Mouse (Mus musculus): Measurements from ENCODE around the gene Grin1. TPM values are rescaled to one million over a fixed set of nuclear protein-coding genes. Genes with fewer than 3 reads are reported as not detected.

Gene Grin1
- total RNA-seq, 2 experiments from 2014 or later: not detected

DNA sequence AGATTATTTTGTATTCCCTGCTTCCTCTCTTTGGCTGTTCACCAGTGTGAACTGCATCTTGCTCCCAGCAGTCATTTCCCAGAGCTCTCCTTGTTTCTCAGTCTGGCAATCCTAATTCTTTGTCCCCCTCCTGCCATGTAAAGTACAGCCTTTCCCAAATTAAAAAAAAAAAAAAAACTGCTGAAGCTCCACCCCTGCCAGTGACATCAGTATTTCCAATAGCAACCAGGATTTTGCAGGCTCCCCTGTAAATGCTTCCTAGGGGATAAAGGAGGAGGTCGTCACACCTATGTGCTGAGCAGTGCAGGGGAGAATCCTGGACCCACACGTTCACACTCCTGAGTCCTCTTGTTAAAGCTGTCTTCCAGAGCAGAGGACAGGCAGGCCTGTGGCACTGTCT, 1.1 kb upstream of the Grin1 start:
- ATAC-seq (replicated peaks; ENCODE audit: low FRiP score, low TSS enrichment, poor library complexity, severe bottlenecking): no peak

DNA sequence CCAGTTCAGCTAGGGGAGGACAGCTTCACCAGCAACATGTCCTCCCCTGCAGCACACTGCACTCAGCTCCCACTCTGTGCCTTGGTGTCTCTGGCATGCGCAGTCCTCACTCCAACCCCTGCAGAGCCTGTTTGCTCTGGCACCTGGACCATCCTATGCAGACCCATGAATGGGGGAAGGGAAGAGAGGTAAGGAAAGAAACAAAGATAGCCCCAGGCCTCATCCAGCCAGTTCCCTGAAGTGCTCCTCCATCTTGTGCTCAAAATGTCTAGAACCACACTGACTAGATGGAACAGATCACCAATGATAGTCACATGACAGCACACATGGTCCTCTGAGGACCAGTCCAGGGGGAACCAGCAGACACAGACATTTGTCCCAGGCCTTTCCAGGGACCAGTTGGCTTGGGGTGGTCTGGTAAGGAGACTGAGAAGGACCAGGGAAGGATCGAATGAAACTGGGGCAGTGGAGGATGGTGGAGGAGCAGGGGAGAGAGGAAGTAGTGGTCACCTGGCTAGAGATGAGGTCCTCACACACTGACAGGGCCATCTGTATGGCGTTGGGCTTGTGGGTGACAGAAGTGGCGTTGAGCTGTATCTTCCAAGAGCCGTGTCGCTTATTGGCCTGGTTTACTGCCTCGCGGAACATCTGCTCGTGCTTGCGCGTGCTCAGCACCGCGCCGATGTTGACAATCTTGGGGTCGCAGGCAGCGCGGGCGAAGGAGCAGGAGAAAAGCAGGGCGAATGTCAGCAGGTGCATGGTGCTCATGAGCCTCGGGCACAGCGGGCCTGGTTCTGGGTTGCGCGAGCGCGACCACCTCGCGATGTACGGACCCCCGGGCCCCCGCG, 644 bp downstream of the Grin1 start:
- peak; percentile 14; the same call in 1 of the 2 replicates for ATAC-seq (replicated peaks; ENCODE audit: low FRiP score, low TSS enrichment, poor library complexity, severe bottlenecking)

DNA sequence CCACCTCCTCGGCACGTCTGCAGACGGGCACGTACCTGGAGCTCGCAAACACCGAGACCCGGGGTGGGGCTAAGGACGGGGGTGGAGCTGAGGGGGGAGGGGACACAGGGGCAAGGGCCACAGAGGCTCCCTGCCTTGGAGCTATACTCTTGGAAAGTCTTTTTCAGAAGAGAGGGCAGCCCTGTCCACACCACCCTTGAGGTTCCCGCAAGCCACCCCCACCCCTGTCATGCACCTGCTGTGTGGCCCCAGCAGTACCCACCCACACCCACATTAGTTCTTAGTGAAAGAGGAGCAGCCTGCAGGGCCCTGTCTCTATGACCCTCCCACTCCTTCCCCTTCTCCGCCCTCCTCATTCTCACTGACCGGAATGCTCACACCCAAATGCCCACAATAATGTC, 7.5 kb downstream of the Grin1 start:
- ATAC-seq (replicated peaks; ENCODE audit: low FRiP score, low TSS enrichment, poor library complexity, severe bottlenecking): no peak

DNA sequence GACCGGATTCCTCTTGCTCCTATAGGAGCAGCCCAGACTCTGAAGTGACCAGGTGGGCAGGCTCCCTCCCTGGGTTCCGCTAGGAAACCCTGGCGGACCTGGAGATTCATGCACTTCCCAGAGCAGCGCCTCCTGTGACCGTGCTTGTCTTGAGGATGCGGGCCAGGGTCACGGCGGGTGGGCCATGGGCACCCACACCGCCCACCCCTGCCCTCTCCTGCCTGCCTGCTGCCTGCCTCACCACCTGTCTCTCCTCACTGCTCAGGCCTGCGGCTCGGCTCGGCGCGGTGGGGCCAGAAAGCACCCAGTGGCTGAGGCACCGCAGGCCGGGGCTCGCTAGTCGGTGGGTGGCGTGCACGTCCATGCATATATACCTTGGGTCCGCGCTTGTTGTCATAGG, 8.0 kb downstream of the Grin1 start:
- ATAC-seq (replicated peaks; ENCODE audit: low FRiP score, low TSS enrichment, poor library complexity, severe bottlenecking): no peak

DNA sequence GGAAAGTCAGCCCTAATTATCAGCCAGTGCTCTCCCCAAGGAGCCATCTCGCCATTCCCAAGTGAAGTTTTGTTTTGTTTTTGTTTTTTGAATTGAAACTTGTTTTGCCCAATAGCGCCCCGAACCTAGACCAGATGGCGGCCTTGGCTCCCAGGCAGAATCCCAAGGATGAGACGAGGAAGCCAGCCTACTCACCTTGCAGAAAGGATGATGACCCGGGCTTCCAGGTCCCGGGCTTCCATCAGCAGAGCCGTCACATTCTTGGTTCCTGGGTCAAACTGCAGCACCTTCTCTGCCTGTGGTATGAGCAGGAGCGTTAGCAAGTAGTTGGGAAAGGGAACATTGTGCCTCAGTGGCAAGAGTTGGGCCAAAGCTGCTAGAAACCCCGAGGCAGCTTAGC, 8.8 kb downstream of the Grin1 start:
- ATAC-seq (replicated peaks; ENCODE audit: low FRiP score, low TSS enrichment, poor library complexity, severe bottlenecking): no peak

DNA sequence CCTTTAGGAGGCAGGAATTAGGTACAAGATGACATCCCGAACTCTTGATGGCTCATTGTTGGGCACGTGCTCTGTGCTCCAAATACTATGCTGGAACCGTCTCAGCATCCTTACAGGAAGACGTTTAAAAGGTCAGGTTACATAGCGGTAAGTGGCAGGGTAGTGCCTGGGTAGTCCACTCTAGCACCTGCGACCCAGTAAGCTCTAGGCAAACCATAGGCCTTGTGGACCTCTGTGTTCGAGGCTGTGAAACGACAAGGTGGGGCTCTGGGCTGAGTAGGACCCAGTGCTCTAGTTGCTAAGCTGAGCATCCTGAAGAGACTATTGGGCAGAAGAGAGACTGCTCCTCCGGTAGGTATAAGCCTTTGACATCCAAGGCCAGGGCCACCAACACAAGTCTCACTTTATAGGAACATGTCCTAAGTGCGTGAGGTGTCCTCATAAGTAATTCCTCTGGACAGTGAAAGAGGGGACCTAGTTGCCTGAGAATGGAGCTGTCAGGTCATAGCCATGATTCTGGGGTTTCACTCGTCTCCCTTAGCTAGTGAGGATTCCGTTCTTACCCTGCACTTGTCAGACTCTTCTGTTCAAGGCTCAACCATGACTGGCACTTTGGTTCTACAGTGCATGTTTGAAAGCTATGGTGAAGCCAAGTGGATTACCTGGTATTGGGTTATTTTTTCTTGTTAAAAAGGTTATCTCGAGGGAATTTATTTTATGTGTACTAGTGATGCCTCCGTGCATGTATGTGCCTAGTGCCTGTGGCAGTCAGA, 13.2 kb downstream of the Grin1 start:
- ATAC-seq (replicated peaks; ENCODE audit: low FRiP score, low TSS enrichment, poor library complexity, severe bottlenecking): no peak

DNA sequence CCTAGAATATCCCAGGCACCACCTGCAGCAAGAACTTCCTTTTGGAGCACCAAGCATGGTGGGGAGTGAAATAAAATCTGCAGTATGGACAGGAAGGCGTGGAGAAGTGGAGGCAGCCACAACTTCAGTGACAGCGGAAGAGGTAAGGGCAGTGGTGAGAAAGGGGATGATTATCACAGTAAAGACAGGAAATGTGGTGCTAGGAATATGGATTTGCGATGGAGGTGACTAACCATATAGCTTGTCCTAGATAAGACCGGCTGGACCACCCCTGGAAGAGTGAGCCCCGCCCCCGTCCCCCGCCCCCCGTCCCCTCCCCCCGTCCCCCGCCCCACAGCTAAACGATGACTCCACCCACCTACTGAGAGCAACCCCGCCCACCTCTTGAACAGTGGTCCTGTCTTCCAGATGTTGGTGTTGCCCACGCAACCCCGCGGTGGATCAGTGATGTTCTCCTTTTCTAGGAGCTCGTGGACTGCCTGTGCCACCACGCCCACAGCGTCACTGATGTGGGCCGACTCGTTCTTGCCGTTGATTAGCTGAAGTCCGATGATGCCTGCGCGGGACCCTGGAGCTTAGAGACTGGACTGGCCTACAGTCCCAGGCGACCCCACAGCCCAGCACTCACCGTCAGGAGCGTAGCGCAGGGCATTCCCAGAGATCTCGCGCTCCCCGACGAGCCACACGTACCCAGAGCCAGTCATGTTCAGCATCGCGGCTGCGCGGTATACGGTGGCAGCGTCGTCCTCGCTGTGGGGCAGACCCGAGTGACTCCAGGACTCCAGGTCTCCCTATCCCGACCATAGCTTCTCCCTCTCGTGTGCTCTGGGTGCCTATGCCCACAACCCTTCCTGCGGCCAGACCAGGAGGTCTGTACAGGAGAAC, 14.1 kb downstream of the Grin1 start:
- peak; percentile 67 for ATAC-seq (replicated peaks; ENCODE audit: low FRiP score, low TSS enrichment, poor library complexity, severe bottlenecking)

DNA sequence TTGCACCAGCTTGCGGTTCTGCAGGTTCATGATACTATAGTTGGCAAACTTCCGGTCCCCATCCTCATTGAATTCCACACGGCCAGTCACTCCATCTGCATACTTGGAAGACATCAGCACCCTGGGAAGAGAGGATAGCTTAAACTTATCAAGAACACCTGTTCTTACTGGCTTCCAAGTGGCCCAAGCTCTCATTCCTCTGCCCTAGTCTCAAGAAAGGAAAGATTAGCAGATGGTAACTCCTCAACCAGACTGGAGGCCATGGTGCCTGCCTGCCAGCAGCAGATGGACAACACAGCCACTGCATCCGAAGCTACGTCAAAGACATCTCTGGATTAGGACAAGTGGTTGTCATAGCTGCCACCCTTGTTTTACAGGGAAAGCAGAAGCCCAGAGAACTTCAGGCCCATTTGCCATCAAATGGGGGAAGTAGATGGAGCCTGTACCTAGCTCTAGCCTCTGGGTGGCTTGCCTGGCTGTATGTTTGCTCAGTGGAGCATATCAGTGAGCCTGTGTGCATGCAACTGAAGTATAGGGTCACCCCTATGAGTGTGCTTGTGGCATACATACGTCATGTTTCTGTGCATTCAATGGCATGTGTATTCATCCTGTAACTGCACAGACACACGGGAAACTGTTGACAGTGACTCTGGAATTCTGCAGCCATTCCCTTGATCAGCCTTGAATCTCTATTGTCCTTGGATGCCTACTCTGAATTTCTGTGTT, 14.9 kb downstream of the Grin1 start:
- ATAC-seq (replicated peaks; ENCODE audit: low FRiP score, low TSS enrichment, poor library complexity, severe bottlenecking): 0 out of 2 replicates have a peak, but pooled peaks have one; percentile 13

DNA sequence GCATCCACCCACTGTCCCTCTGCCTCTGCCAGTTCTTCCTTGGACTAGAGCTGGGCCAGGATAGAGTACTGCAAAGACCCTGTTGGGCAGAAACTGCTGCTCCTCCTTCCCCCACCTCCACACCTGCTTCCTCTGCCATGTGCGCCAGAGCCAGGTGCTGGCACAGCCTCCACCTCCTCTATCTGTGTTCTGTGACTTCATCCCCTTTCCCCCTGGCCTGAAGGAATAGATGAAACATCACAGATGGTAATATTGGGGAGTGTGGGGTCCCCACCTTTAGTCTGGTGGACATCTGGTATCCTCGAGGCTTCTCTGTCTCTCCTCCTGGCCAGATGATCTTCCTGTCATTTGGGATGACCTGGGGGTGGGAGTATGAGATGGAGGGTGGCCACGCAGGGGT, 15.5 kb downstream of the Grin1 start:
- no peak for ATAC-seq (replicated peaks; ENCODE audit: low FRiP score, low TSS enrichment, poor library complexity, severe bottlenecking)

DNA sequence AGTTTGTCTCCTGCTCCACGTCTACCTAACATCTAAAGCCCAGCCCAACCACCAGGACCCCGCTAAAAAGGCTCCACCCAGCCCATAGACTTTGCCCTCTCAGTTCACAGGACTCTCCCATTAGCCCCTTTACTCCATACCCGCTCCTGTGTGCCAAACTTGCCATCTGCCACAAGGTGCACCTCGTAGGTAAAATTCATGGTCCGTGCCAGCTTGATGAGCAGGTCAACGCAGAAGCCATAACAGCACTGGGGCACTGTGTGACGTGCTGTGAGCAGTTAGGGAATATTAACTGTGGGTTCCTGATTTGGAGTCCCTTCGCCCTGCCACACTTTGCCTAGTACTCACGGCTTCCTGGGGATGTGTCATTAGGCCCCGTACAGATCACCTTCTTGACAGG, 20.9 kb downstream of the Grin1 start:
- no peak for ATAC-seq (replicated peaks; ENCODE audit: low FRiP score, low TSS enrichment, poor library complexity, severe bottlenecking)

DNA sequence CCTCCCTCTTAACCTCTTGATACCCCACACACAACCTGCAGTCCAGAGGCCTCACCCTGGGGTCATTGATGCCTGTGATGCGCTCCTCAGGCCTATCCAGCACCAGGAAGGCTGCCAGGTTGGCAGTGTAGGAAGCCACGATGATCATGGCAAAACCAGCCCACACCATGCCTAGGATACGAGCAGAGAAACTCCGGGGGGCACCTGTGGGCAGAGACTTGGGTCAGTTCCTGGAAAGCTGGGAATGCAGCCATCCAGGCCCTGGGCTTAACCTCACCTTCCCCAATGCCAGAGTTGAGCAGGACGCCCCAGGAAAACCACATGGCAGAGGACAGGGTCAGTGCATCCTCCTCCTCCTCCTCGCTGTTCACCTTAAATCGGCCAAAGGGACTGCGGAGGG, 21.9 kb downstream of the Grin1 start:
- no peak for ATAC-seq (replicated peaks; ENCODE audit: low FRiP score, low TSS enrichment, poor library complexity, severe bottlenecking)

DNA sequence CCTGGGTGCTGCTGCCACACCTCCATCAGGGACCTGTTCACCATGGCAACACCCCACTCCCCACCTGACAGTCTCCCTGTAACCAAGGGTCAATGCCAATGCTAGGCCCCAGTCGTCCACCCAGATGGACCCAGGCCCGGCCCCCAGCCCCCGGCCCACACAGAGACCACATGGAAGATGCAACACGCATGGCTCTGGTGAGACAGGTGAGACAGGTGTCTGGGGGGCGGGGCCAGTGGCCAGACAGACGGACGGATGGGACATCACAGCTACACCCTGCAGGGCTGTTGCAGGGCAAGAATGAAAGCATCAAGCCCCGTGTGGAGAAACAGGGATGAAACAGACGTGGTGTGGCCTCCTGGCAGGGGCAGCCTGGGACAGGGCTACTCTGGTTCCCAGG, 25.3 kb downstream of the Grin1 start:
- ATAC-seq (replicated peaks; ENCODE audit: low FRiP score, low TSS enrichment, poor library complexity, severe bottlenecking): no peak

DNA sequence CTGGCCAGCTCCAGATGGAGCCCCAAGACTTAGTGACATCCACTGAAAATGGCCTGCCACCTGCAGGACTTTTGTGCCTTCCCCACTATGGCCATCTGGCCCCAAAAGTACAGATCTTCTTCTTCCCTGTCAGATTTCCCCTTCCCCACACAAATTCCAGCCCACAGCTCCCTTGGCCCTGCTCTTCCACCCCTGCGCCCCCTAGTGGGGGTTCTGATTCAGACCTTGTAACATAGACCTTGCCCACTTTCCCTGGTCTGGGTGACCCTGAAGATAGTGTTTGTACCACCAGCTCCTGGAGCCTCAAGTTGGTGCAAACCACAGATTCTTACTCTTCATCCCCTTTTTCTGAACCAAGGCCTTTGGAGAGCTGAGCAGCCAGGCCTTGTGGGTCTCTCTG, 26.1 kb downstream of the Grin1 start:
- peak; percentile 48; the same call in 1 of the 2 replicates for ATAC-seq (replicated peaks; ENCODE audit: low FRiP score, low TSS enrichment, poor library complexity, severe bottlenecking)

DNA sequence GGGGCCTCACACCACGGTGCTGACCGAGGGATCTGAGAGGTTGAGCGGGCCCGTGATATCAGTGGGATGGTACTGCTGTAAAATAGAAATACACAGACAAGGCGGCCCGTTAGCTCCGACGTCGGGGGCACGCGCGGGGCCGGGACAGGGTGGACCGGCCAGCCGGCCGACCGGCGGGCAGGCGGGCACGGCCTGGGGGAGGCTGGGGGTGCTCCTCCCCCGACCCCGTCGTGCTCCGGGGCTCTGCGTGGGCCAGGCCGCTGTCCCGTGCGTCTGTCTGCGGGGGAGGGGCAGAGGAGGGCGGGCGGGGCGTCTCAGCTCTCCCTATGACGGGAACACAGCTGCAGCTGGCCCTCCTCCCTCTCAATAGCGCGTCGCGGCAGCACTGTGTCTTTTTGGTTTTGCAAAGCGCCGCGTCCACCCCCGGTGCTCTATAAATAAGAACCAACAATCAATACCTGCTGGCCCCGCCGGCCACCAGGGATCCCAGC, 26.9 kb downstream of the Grin1 start:
- no peak for ATAC-seq (replicated peaks; ENCODE audit: low FRiP score, low TSS enrichment, poor library complexity, severe bottlenecking)

DNA sequence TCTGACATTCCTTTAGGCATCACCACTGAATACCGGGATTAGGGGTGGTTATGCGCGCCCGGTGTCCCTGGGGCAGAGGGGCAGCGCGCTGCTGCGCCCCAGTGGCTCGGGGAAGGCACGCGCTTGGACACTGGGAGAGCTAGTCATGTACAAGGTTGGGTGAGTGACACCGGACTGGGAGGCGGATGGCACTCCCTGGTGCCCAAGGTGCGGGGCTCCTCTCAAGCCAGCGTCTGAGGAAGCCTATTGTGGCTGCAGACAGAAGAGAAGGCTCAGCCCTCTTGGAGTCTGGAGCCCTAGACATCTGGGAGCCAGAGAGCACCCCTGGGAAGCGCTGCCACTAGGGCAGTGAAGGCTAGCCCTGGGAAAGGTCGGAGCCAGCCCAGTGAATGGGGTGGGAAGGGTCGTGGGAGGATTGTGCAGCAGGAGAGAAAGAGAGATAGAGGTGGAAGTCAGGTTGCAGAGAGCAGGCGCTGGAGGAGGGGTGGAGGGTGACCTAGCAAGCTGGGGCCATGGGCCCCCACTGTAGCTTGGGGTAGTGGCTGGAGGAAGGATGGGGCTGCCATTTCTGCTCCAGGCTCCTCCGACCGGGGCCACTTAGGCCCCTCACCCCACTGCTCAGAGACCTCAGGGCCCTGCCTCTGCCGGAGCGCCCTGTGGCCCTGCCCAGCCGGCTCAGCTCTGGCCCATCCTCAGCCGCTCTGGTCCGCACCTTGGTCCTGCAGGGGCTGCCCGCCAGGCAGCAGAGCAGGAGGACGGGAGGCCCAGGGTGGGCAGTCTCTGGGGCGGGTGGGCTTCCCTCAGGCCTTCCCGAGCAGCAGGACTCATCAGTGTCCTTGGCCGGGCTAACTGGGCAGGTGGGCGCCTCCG, 27.6 kb downstream of the Grin1 start:
- ATAC-seq (replicated peaks; ENCODE audit: low FRiP score, low TSS enrichment, poor library complexity, severe bottlenecking): no peak

DNA sequence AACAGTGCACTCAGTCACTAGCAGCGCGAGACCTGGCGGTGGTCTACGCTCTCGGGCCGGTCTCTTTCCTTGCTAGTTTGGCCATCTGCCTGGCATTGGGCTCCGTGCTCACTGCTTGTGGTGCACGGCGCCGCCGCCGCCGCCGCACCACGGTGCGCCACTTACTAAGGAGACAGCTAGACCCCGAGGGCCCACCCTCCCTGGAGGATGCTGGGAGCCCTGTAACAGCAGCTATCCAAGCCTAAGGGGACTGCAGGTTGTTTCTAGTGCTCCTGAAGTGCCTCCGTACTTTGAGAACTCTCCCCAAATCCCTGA, 28.2 kb downstream of the Grin1 start:
- ATAC-seq (replicated peaks; ENCODE audit: low FRiP score, low TSS enrichment, poor library complexity, severe bottlenecking): no peak

DNA sequence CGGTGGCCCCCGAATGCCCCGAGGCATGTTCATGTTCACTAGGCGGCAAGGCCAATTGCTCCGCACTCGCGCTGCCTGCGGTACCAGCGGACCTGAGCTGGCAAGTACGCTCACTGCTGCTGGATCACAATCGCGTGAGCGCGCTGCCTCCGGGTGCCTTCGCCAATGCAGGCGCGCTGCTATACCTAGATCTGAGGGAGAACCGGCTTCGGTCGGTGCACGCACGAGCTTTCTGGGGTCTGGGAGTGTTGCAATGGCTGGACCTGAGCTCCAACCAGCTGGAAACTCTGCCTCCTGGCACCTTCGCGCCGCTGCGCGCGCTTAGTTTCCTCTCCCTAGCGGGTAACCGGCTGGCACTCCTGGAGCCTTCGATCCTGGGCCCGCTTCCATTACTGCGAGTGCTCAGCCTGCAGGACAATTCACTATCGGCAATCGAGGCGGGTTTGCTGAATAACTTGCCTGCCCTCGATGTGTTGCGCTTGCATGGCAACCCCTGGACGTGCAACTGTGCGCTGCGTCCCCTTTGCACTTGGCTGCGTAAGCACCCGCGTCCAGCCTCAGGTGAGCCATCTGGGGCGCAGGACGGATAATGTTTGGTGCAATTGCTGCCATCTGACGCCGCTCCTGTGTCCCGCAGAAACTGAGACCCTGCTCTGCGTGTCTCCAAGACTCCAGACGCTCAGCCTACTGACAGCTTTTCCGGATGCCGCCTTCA, 28.7 kb downstream of the Grin1 start:
- ATAC-seq (replicated peaks; ENCODE audit: low FRiP score, low TSS enrichment, poor library complexity, severe bottlenecking): no peak

DNA sequence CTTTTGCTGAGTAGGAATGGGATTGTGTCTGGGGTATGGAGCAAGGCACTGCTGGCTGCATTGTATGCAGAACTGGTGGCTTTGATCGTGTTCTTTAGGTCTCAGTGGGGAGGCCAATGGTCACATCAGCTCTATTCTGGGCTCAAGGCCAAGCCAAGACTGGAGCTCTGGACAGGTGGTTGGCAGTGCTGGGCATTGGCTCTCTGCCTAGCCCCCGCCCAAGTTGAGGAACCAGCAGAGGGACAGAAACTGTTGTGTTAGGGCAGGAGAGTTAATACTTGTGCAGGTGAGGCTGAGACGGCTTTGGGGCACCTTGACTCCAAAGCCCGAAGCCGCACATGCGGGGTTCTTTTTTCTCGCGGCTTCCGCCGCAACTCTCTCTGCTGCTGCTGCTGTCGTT, 29.3 kb downstream of the Grin1 start, which contains the start of gene Lrrc26:
Gene Lrrc26, plus strand, starts transcription at position 265 of the 400 bp plus-strand sequence.
- ATAC-seq (replicated peaks; ENCODE audit: low FRiP score, low TSS enrichment, poor library complexity, severe bottlenecking): no peak

Measured in megakaryocyte-erythroid progenitor cell, adult 5-6 weeks (primary cell).